Mouse (Mus musculus) forebrain, embryonic 13.5 days (tissue): ENCODE data around the gene Pde7b. TPM values are rescaled to one million over a fixed set of nuclear protein-coding genes. Genes with fewer than 3 reads are reported as not detected.
A peak's percentile ranks its signal among the peaks of the same experiment; 100 is the strongest.

Experiments
- ATAC-seq: fragments of 200-750 bp; cut with Nextera tagmentation; 2 replicates; pipeline ENCODE4 v1.8.0; 2017
- H3K27ac ChIP-seq: fragments of 300-500 bp; sonication (generic); 2 replicates; pipeline ENCODE4 v1.5.1; 2015; ENCODE audit warnings: inconsistent platforms, mild to moderate bottlenecking, moderate library complexity
- H3K27me3 ChIP-seq: fragments of 300-500 bp; sonication (generic); 2 replicates; pipeline ENCODE4 v1.6.1; 2015; ENCODE audit warnings: mild to moderate bottlenecking, inconsistent platforms
- H3K36me3 ChIP-seq: fragments of 300-500 bp; sonication (generic); 2 replicates; pipeline ENCODE4 v1.6.1; 2015; ENCODE audit warnings: mild to moderate bottlenecking, inconsistent platforms; ENCODE audit not compliant: poor library complexity, severe bottlenecking
- H3K4me1 ChIP-seq: fragments of 300-500 bp; sonication (generic); 2 replicates; pipeline ENCODE4 v1.6.1; 2015; ENCODE audit warnings: inconsistent platforms
- H3K4me2 ChIP-seq: fragments of 300-500 bp; sonication (generic); 2 replicates; pipeline ENCODE4 v1.6.1; 2015; ENCODE audit warnings: inconsistent platforms, mild to moderate bottlenecking, moderate library complexity
- H3K4me3 ChIP-seq: fragments of 300-500 bp; sonication (generic); 2 replicates; pipeline ENCODE4 v1.5.1; 2015; ENCODE audit warnings: mild to moderate bottlenecking, inconsistent platforms
- H3K9ac ChIP-seq: fragments of 300-500 bp; sonication (generic); 2 replicates; pipeline ENCODE4 v1.6.1; 2015; ENCODE audit warnings: mild to moderate bottlenecking, inconsistent platforms
- H3K9me3 ChIP-seq: fragments of 300-500 bp; sonication (generic); replicated peaks from 2 replicates; pipeline ENCODE4 v1.6.1; 2016; ENCODE audit warnings: inconsistent platforms
- WGBS: fragments of 180-500 bp; shearing (Covaris S2); methylation state at CpG from one replicate; pipeline ENCODE4 v1.1.7; 2015; 5-methylcytosine and 5-hydroxymethylcytosine counted together
- polyA plus RNA-seq: library from polyadenylated mRNA; unstranded; fragments of >200 nt; fragmentation: Nextera tagmentation; extraction: Ambion mirVana; gene quantifications from 2 replicates; pipeline ENCODE4 v1.2.1, GENCODE M21; 2015

Gene Pde7b
- polyA plus RNA-seq, 1 experiment from 2014 or later, result 2.6 TPM

- 92% methylated on average over 17 of the region's 17 CpGs for WGBS
- Histone ChIP-seq H3K27me3 (no peaks in the 10 kb centered on the region), H3K9me3 (no peaks in the 10 kb centered on the region), H3K36me3 (no peaks in the 10 kb centered on the region), H3K9ac (no peak overlapping the region), H3K4me1 (no peaks in the 10 kb centered on the region), H3K4me2 (no peak overlapping the region), H3K27ac (no peak overlapping the region), H3K4me3 (no peak overlapping the region)
- ATAC-seq, result no peak
These were observed 221.4 kb downstream of the Pde7b start for GRCm38 (mm10) chr10:20503265-20504025.

GRCm38 (mm10) chr10:20501221-20501620 lies 223.7 kb downstream of the Pde7b start:
- H3K27ac ChIP-seq, result no peak overlapping the region
- 88% methylated on average over 6 of the region's 6 CpGs for WGBS
- H3K4me2 ChIP-seq, result no peak overlapping the region
- H3K27me3 ChIP-seq, result no peaks in the 10 kb centered on the region
- no peak overlapping the region for H3K4me3 ChIP-seq
- no peaks in the 10 kb centered on the region for H3K4me1 ChIP-seq
- H3K9ac ChIP-seq, result no peak overlapping the region
- no peaks in the 10 kb centered on the region for H3K36me3 ChIP-seq
- H3K9me3 ChIP-seq, result no peaks in the 10 kb centered on the region
- ATAC-seq, result no peak

GRCm38 (mm10) chr10:20495051-20495450 lies 229.8 kb downstream of the Pde7b start:
- Histone ChIP-seq H3K27ac (no peak overlapping the region), H3K4me1 (peaks cover 4% of the 10 kb centered on the region; the same call in 1 of the 2 replicates), H3K4me2 (no peak overlapping the region), H3K9ac (no peak overlapping the region), H3K27me3 (no peaks in the 10 kb centered on the region), H3K4me3 (no peak overlapping the region), H3K36me3 (no peaks in the 10 kb centered on the region), H3K9me3 (no peaks in the 10 kb centered on the region)
- no peak for ATAC-seq
- 82% methylated on average over 4 of the region's 4 CpGs for WGBS

- no peak for ATAC-seq
- 85% methylated on average over 5 of the region's 5 CpGs for WGBS
These were observed 230.9 kb downstream of the Pde7b start for GRCm38 (mm10) chr10:20493826-20494455.

GRCm38 (mm10) chr10:20492216-20492964 lies 232.5 kb downstream of the Pde7b start:
- no peak overlapping the region for H3K27ac ChIP-seq
- H3K4me2 ChIP-seq, result no peak overlapping the region
- ATAC-seq, result peak; percentile 66; the same call in 1 of the 2 replicates
- no peaks in the 10 kb centered on the region for H3K9me3 ChIP-seq
- no peaks in the 10 kb centered on the region for H3K36me3 ChIP-seq
- no peak overlapping the region for H3K4me3 ChIP-seq
- H3K4me1 ChIP-seq, result peaks cover 4% of the 10 kb centered on the region; the same call in 1 of the 2 replicates
- 63% methylated on average over 11 of the region's 11 CpGs for WGBS
- no peaks in the 10 kb centered on the region for H3K27me3 ChIP-seq
- H3K9ac ChIP-seq, result no peak overlapping the region

More at GRCm38 (mm10) chr10:20493826-20494455, 230.9 kb downstream of the Pde7b start:
- no peak overlapping the region for H3K27ac ChIP-seq
- no peak overlapping the region for H3K9ac ChIP-seq
- H3K27me3 ChIP-seq, result no peaks in the 10 kb centered on the region
- no peak overlapping the region for H3K4me3 ChIP-seq
- H3K4me1 ChIP-seq, result peaks cover 4% of the 10 kb centered on the region; the same call in 1 of the 2 replicates
- no peak overlapping the region for H3K4me2 ChIP-seq
- no peaks in the 10 kb centered on the region for H3K9me3 ChIP-seq
- no peaks in the 10 kb centered on the region for H3K36me3 ChIP-seq

GRCm38 (mm10) chr10:20490775-20491174 lies 234.1 kb downstream of the Pde7b start:
- ATAC-seq, result no peak
- H3K4me3 ChIP-seq, result no peak overlapping the region
- H3K9me3 ChIP-seq, result no peaks in the 10 kb centered on the region
- H3K9ac ChIP-seq, result no peak overlapping the region
- peaks cover 4% of the 10 kb centered on the region; the same call in 1 of the 2 replicates for H3K4me1 ChIP-seq
- no peaks in the 10 kb centered on the region for H3K27me3 ChIP-seq
- H3K27ac ChIP-seq, result no peak overlapping the region
- no peak overlapping the region for H3K4me2 ChIP-seq
- WGBS, result 70% methylated on average over 1 of the region's 1 CpGs
- no peaks in the 10 kb centered on the region for H3K36me3 ChIP-seq

- Histone ChIP-seq H3K4me1 (peaks cover under 1% of the 10 kb centered on the region; the same call in 1 of the 2 replicates), H3K27ac (no peak overlapping the region), H3K27me3 (no peaks in the 10 kb centered on the region), H3K36me3 (no peaks in the 10 kb centered on the region), H3K9me3 (no peaks in the 10 kb centered on the region), H3K4me3 (no peak overlapping the region), H3K9ac (no peak overlapping the region), H3K4me2 (no peak overlapping the region)
- WGBS, result 90% methylated on average over 8 of the region's 8 CpGs
- ATAC-seq, result no peak
These were observed 234.6 kb downstream of the Pde7b start for GRCm38 (mm10) chr10:20490281-20490680.

- Histone ChIP-seq H3K4me3 (no peak overlapping the region), H3K4me2 (no peak overlapping the region), H3K9me3 (no peaks in the 10 kb centered on the region), H3K27ac (no peak overlapping the region), H3K27me3 (no peaks in the 10 kb centered on the region), H3K36me3 (no peaks in the 10 kb centered on the region), H3K9ac (no peak overlapping the region), H3K4me1 (no peaks in the 10 kb centered on the region)
- no peak for ATAC-seq
- 79% methylated on average over 19 of the region's 19 CpGs for WGBS
These were observed 238.2 kb downstream of the Pde7b start for GRCm38 (mm10) chr10:20486461-20487253.

GRCm38 (mm10) chr10:20485816-20486215 lies 239.1 kb downstream of the Pde7b start:
- H3K4me2 ChIP-seq, result no peak overlapping the region
- no peaks in the 10 kb centered on the region for H3K4me1 ChIP-seq
- H3K9me3 ChIP-seq, result no peaks in the 10 kb centered on the region
- H3K36me3 ChIP-seq, result no peaks in the 10 kb centered on the region
- no peak for ATAC-seq
- no peak overlapping the region for H3K9ac ChIP-seq
- H3K4me3 ChIP-seq, result no peak overlapping the region
- H3K27me3 ChIP-seq, result no peaks in the 10 kb centered on the region
- 77% methylated on average over 3 of the region's 3 CpGs for WGBS
- H3K27ac ChIP-seq, result no peak overlapping the region

- no peak overlapping the region for H3K27ac ChIP-seq
- WGBS, result 85% methylated on average over 8 of the region's 8 CpGs
- H3K4me2 ChIP-seq, result no peak overlapping the region
- H3K36me3 ChIP-seq, result no peaks in the 10 kb centered on the region
- no peak for ATAC-seq
- H3K9me3 ChIP-seq, result no peaks in the 10 kb centered on the region
- 0 out of 2 replicates have a peak, but pooled peaks cover 7% of the 10 kb centered on the region for H3K4me1 ChIP-seq
- H3K4me3 ChIP-seq, result no peak overlapping the region
- no peaks in the 10 kb centered on the region for H3K27me3 ChIP-seq
- H3K9ac ChIP-seq, result no peak overlapping the region
These were observed 245.4 kb downstream of the Pde7b start for GRCm38 (mm10) chr10:20479481-20479880.

GRCm38 (mm10) chr10:20478456-20478855 lies 246.4 kb downstream of the Pde7b start:
- Histone ChIP-seq H3K36me3 (no peaks in the 10 kb centered on the region), H3K27ac (no peak overlapping the region), H3K4me2 (no peak overlapping the region), H3K9ac (no peak overlapping the region), H3K9me3 (no peaks in the 10 kb centered on the region), H3K27me3 (no peaks in the 10 kb centered on the region), H3K4me1 (peaks cover 14% of the 10 kb centered on the region), H3K4me3 (no peak overlapping the region)
- 92% methylated on average over 8 of the region's 8 CpGs for WGBS
- ATAC-seq, result no peak
